Mouse (Mus musculus) small intestine, adult 2 months (tissue): ENCODE measurements around the gene Fmo6. TPM values are rescaled to one million over a fixed set of nuclear protein-coding genes. Genes with fewer than 3 reads are reported as not detected.

ENCODE experiments used
- H3K27ac ChIP-seq: fragments of 200-500 bp; 2 replicates; pipeline ENCODE4 v1.5.1; 2012; ENCODE audit warnings: low read depth, low read length, control low read depth, inconsistent platforms; ENCODE audit not compliant: insufficient read depth
- H3K27me3 ChIP-seq: fragments of 200-500 bp; 2 replicates; pipeline ENCODE4 v1.6.1; 2012; ENCODE audit warnings: mild to moderate bottlenecking, moderate library complexity, low read length, inconsistent platforms; ENCODE audit not compliant: control insufficient read depth, insufficient read depth
- H3K36me3 ChIP-seq: fragments of 200-500 bp; 2 replicates; pipeline ENCODE4 v1.6.1; 2012; ENCODE audit warnings: mild to moderate bottlenecking, low read length, control low read depth, inconsistent platforms; ENCODE audit not compliant: control insufficient read depth, insufficient read depth
- H3K4me1 ChIP-seq: fragments of 200-500 bp; 2 replicates; pipeline ENCODE4 v1.6.1; 2012; ENCODE audit warnings: low read length, inconsistent platforms, mixed read lengths; ENCODE audit not compliant: control insufficient read depth, insufficient read depth, insufficient read length
- H3K4me3 ChIP-seq: fragments of 200-500 bp; 2 replicates; pipeline ENCODE4 v1.5.1; 2012; ENCODE audit warnings: low read depth, mild to moderate bottlenecking, control low read depth, inconsistent platforms, low read length, moderate library complexity
- CTCF ChIP-seq: fragments of 200-500 bp; IDR thresholded peaks from 2 replicates; pipeline ENCODE4 v1.5.1; 2012; ENCODE audit warnings: low read depth, mild to moderate bottlenecking, control low read depth, inconsistent platforms, low read length, moderate library complexity, mixed read lengths; ENCODE audit not compliant: insufficient replicate concordance, insufficient read length; ENCODE audit errors: extremely low read depth
- POLR2A ChIP-seq: fragments of 200-500 bp; IDR thresholded peaks from 2 replicates; pipeline ENCODE4 v1.6.1; 2012; ENCODE audit warnings: low read depth, mild to moderate bottlenecking, control low read depth, inconsistent platforms, low read length, moderate library complexity
- WGBS: fragments of 180-500 bp; shearing (Covaris S2); methylation state at CpG from one replicate; pipeline ENCODE4 v1.1.7; 2018; 5-methylcytosine and 5-hydroxymethylcytosine counted together
- polyA plus RNA-seq: library from polyadenylated mRNA; depleted of rRNA; stranded (reverse); fragments of >200 nt; gene quantifications from 2 replicates; pipeline ENCODE4 v1.2.3, GENCODE M21; 2012

The Fmo6 gene
- polyA plus RNA-seq, 1 experiment = not detected

DNA sequence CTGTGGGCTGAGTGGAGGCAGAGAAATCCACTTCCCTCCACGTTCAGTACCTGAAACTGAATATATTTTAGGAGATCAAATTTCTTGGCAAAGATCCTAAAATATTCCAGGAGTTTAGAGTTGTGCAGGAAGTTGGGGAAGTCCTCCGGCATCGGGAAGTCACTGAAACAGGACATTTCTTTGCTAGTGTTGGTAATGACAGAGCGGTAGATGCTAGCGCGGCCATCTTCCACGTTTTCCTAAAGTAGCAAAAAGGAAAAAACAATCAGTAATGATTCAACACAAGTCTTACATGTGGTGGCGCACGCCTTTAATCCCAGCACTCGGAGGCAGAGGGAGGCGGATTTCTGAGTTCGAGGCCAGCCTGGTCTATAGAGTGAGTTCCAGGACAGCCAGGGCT, 48.7 kb downstream of the Fmo6 start:
- Histone ChIP-seq H3K27ac (no peak overlapping the region), H3K27me3 (no peaks in the 10 kb centered on the region), H3K4me1 (peaks cover 10% of the 10 kb centered on the region), H3K36me3 (no peaks in the 10 kb centered on the region), H3K4me3 (no peak overlapping the region)
- WGBS = 90% methylated on average over 12 of the region's 12 CpGs
- no peak for TF ChIP-seq CTCF
- TF ChIP-seq POLR2A = no peak

DNA sequence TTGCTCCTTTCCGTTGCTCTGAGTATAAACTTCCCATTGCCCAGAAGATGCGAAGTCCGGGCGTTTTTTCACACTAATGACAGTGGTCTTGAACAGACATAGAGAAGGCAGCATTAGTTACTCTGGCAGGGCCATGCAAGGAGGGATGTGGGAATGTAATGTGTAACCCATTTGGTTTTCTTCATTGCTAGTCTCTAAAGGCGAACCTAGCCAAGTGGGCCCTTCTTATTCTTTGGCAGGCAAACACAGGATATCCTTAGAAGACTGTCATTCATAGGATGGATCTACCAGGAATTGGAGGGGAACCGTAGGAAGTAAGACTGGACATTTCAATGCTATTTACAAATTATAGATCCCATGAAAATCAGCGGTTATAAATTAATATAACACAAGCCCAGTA, 49.7 kb downstream of the Fmo6 start:
- Histone ChIP-seq H3K36me3 (no peaks in the 10 kb centered on the region), H3K4me3 (no peak overlapping the region), H3K27me3 (no peaks in the 10 kb centered on the region), H3K27ac (no peak overlapping the region), H3K4me1 (peaks cover 10% of the 10 kb centered on the region)
- TF ChIP-seq CTCF = no peak
- no peak for TF ChIP-seq POLR2A
- 93% methylated on average over 7 of the region's 7 CpGs for WGBS

DNA sequence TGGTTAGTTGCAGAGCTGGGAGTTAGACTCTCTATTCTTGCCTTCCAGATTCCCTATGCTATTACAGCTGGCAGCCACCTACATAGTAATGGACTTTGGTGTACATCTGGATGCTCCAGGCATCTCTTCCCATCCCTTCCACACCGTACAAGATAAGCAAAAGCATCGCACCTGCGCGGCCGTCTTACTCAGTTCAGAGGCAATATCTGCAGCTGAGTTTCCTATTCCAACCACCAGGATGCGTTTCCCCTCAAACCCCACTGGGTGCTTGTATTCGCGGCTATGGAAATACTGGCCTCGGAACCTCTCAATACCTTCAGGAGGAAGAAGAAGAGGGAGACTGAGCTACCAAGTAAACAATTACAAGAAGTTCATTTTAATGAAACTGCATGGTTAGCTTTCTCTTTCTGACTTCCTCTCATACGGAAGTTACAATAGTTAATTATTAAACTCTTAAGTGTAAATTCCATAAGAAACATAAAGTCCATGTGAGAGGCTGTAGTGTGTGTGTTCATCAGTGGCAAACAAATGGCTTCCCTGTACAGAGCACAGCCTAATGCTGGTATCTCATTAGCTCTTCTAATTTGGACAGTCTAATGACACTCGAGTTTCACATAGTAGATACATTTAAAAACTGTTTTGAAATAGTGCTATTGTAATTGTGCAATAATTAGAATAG, 51.0 kb downstream of the Fmo6 start:
- 24% methylated on average over 11 of the region's 11 CpGs for WGBS
- Histone ChIP-seq H3K4me3 (peak overlapping the region; percentile 46), H3K4me1 (peaks cover 10% of the 10 kb centered on the region), H3K36me3 (no peaks in the 10 kb centered on the region), H3K27me3 (no peaks in the 10 kb centered on the region), H3K27ac (peak overlapping the region; percentile 92)
- TF ChIP-seq POLR2A (no peak), CTCF (peak; percentile 52; the same call in 1 of the 2 replicates)

DNA sequence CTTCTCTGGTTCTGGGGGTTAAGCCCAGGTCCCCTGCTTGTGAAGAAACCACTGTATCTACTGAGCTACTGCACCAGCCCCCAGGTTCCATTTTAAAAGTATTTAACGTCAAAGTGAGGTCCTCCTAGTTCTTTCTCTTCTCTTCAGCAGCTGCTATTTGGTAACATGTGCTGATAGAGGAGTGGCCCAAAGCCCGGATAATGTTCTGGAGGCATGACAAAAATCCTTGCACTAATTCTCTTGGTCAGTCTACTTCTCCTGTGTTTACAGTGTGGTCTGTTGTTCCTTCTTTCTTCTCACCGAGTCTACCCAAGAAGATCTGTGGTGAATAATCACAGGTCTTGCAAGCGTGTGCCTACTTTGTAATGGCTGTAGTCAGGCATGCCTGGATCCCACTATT, 54.6 kb downstream of the Fmo6 start:
- H3K4me3 ChIP-seq = no peak overlapping the region
- no peak for TF ChIP-seq POLR2A
- no peak for TF ChIP-seq CTCF
- H3K4me1 ChIP-seq = peaks cover 10% of the 10 kb centered on the region
- no peaks in the 10 kb centered on the region for H3K27me3 ChIP-seq
- H3K36me3 ChIP-seq = no peaks in the 10 kb centered on the region
- no peak overlapping the region for H3K27ac ChIP-seq
- 71% methylated on average over 4 of the region's 4 CpGs for WGBS

DNA sequence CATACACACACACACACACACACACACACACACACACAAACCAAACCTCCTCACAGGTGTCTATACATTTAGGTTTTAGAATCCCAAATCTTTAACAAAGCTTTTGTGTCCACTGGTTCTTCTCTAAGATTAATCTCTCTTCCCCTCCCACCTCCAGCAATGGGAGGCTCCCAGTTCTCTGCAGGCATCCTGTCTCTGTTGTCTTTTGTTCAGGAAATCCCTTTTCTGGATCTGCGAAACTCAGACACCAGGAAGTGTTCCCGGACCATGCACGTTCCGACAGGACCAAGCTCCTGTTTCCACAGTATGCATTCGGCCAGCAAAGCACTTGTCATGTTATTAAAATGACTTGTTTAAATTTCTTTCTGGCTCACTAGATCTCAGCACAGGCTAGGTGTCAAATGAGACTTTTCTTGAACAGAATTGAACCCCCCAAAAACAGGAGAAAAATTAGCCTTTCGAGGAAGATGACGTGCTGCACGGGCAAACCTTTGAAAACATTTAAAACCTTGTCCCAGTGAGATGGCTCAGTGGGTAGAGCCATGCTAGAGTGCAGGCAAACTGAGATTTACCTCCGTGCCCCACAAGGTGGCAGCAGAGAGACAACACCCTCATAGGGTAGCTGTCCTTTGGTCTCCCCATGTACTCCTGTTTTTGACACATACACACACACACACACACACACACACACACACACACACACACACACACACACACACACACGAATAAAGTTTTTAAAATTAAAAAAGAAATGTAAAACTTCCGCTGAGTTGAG, 57.5 kb downstream of the Fmo6 start:
- Histone ChIP-seq H3K36me3 (no peaks in the 10 kb centered on the region), H3K27me3 (no peaks in the 10 kb centered on the region), H3K4me1 (no peaks in the 10 kb centered on the region), H3K27ac (no peak overlapping the region), H3K4me3 (no peak overlapping the region)
- 57% methylated on average over 11 of the region's 11 CpGs for WGBS
- TF ChIP-seq POLR2A (no peak), CTCF (peak; percentile 68; the same call in 1 of the 2 replicates)

DNA sequence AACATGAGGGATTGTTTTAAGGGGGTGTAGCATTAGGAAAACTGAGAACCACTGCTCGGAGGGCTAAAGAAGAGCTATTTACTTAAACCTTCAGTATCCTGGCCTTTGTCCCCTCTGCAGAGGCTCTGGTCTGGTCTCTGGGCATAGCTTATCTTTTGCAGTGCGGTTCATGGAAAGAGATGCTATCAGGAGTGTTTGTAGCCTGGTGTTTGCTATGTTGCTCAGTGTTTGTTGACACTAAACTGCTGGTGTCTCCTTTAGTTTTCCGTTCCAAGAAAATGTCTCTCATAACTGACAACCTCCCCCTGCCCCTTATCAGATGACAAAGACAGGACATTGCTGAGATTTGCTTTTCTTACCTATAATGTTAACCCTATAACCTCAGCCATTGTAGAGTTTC, 62.2 kb downstream of the Fmo6 start:
- Histone ChIP-seq H3K27ac (no peak overlapping the region), H3K36me3 (no peaks in the 10 kb centered on the region), H3K27me3 (no peaks in the 10 kb centered on the region), H3K4me3 (no peak overlapping the region), H3K4me1 (peaks cover 15% of the 10 kb centered on the region)
- 59% methylated on average over 3 of the region's 3 CpGs for WGBS
- TF ChIP-seq POLR2A = no peak
- TF ChIP-seq CTCF = no peak

DNA sequence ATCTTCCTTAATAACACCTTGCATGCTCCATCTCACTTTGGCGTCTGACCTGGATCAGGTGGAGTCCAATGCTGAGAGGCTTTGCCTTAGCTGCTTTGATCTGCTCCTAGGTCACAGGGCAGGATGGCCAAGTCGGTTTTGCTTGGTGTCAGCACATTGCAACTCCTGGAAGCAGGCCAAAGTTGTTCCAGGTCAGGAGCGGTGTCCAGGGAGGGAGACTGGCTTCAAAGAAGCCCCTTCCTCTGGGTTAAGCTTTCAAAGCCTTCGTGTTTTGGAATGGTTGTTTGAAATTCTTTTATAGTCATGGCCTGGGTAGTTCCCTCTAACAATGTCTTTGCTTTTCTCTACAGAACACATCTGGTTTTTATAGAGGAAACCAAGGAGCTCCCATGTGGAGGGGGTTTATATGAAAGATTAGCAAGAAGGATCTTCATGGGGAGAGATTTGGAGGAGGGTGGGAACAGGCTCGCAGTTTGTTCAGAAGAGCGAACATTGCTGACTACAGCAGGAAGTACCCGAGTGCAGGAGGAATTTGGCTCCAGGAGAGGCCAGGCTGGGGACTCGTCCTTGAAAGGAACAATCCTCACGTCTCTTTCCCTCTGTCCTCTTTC, 65.5 kb downstream of the Fmo6 start:
- WGBS = 18% methylated on average over 9 of the region's 9 CpGs
- peak overlapping the region; percentile 92 for H3K27ac ChIP-seq

More for the DNA sequence above, 65.5 kb downstream of the Fmo6 start:
- H3K4me1 ChIP-seq = peaks cover 18% of the 10 kb centered on the region
- H3K27me3 ChIP-seq = no peaks in the 10 kb centered on the region
- no peak overlapping the region for H3K4me3 ChIP-seq
- TF ChIP-seq POLR2A = no peak
- no peak for TF ChIP-seq CTCF
- H3K36me3 ChIP-seq = no peaks in the 10 kb centered on the region
